Mouse (Mus musculus): ENCODE data around the gene Rnh1. TPM values are rescaled to one million over a fixed set of nuclear protein-coding genes. Genes with fewer than 3 reads are reported as not detected.

Gene Rnh1
- polyA plus RNA-seq, 1 experiment from 2014 or later = 64.3 TPM

MicroRNAs encoded within 50 kb of the gene (microRNA counts, 519-probe panel; counts per million panel counts)
- microRNA mmu-miR-210 = 3,558 counts per million, percentile 71 among the panel's probes with 10 or more counts

Small RNA genes within 50 kb of the gene (microRNA-seq; reads per million reads assigned to microRNA genes)
- gene Mir210 = 871 reads per million, percentile 75 among the genes with 10 or more reads in this experiment

Other genes starting within 250 kb of the Rnh1 start
- gene Pgghg, start 231.5 kb downstream of the Rnh1 start, polyA plus RNA-seq (2015; fragmentation: Nextera tagmentation; extraction: Ambion mirVana) = 6.0 and 6.6 TPM in 2 replicates
- 0.39 and 0.68 TPM in 2 replicates for gene Ifitm5, start 222.6 kb downstream of the Rnh1 start, polyA plus RNA-seq (2015; fragmentation: Nextera tagmentation; extraction: Ambion mirVana)
- not detected in 2 replicates for gene Gm45717, start 216.9 kb downstream of the Rnh1 start, polyA plus RNA-seq (2015; fragmentation: Nextera tagmentation; extraction: Ambion mirVana)
- gene Ifitm2, start 216.9 kb downstream of the Rnh1 start, polyA plus RNA-seq (2015; fragmentation: Nextera tagmentation; extraction: Ambion mirVana) = 384 and 401 TPM in 2 replicates
- gene Ifitm1, start 205.6 kb downstream of the Rnh1 start, polyA plus RNA-seq (2015; fragmentation: Nextera tagmentation; extraction: Ambion mirVana) = 21.3 TPM in 2 replicates
- gene Ifitm3, start 162.1 kb downstream of the Rnh1 start, polyA plus RNA-seq (2015; fragmentation: Nextera tagmentation; extraction: Ambion mirVana) = 84.9 and 98.1 TPM in 2 replicates
- gene Ifitm6, start 154.9 kb downstream of the Rnh1 start, polyA plus RNA-seq (2015; fragmentation: Nextera tagmentation; extraction: Ambion mirVana) = 23.2 and 25.7 TPM in 2 replicates
- not detected in 2 replicates for gene Gm17387, start 143.7 kb downstream of the Rnh1 start, polyA plus RNA-seq (2015; fragmentation: Nextera tagmentation; extraction: Ambion mirVana)
- 0.45 and 0.46 TPM in 2 replicates for gene B4galnt4, start 111.8 kb downstream of the Rnh1 start, polyA plus RNA-seq (2015; fragmentation: Nextera tagmentation; extraction: Ambion mirVana)
- 0.54 and 0.84 TPM in 2 replicates for gene Pkp3, start 94.6 kb downstream of the Rnh1 start, polyA plus RNA-seq (2015; fragmentation: Nextera tagmentation; extraction: Ambion mirVana)
- gene Sigirr, start 72.3 kb downstream of the Rnh1 start, polyA plus RNA-seq (2015; fragmentation: Nextera tagmentation; extraction: Ambion mirVana) = 22.1 and 28.1 TPM in 2 replicates
- 0.99 and 1.5 TPM in 2 replicates for gene Ano9, start 55.1 kb downstream of the Rnh1 start, polyA plus RNA-seq (2015; fragmentation: Nextera tagmentation; extraction: Ambion mirVana)
- gene Ptdss2, start 50.5 kb downstream of the Rnh1 start, polyA plus RNA-seq (2015; fragmentation: Nextera tagmentation; extraction: Ambion mirVana) = 138 and 140 TPM in 2 replicates
- 83.0 and 98.2 TPM in 2 replicates for gene Hras, start 21.1 kb upstream of the Rnh1 start, polyA plus RNA-seq (2015; fragmentation: Nextera tagmentation; extraction: Ambion mirVana)
- 11.0 and 12.1 TPM in 2 replicates for gene Lrrc56, start 21.3 kb upstream of the Rnh1 start, polyA plus RNA-seq (2015; fragmentation: Nextera tagmentation; extraction: Ambion mirVana)
- 0.60 and 0.91 TPM in 2 replicates for gene Lmntd2, start 41.2 kb upstream of the Rnh1 start, polyA plus RNA-seq (2015; fragmentation: Nextera tagmentation; extraction: Ambion mirVana)
- 27.3 and 33.4 TPM in 2 replicates for gene Rassf7, start 43.0 kb upstream of the Rnh1 start, polyA plus RNA-seq (2015; fragmentation: Nextera tagmentation; extraction: Ambion mirVana)
- gene Phrf1, start 55.9 kb upstream of the Rnh1 start, polyA plus RNA-seq (2015; fragmentation: Nextera tagmentation; extraction: Ambion mirVana) = 26.7 and 32.6 TPM in 2 replicates
- 10.7 and 12.8 TPM in 2 replicates for gene Irf7, start 93.6 kb upstream of the Rnh1 start, polyA plus RNA-seq (2015; fragmentation: Nextera tagmentation; extraction: Ambion mirVana)
- gene Cdhr5, start 103.9 kb upstream of the Rnh1 start, polyA plus RNA-seq (2015; fragmentation: Nextera tagmentation; extraction: Ambion mirVana) = 0.46 and 0.47 TPM in 2 replicates
- gene Sct, start 106.3 kb upstream of the Rnh1 start, polyA plus RNA-seq (2015; fragmentation: Nextera tagmentation; extraction: Ambion mirVana) = 0.35 and 0.47 TPM in 2 replicates
- gene Drd4, start 119.1 kb upstream of the Rnh1 start, polyA plus RNA-seq (2015; fragmentation: Nextera tagmentation; extraction: Ambion mirVana) = not detected in 2 replicates
- gene Deaf1, start 154.8 kb upstream of the Rnh1 start, polyA plus RNA-seq (2015; fragmentation: Nextera tagmentation; extraction: Ambion mirVana) = 13.4 and 16.9 TPM in 2 replicates
- 14.8 and 15.8 TPM in 2 replicates for gene Tmem80, start 154.9 kb upstream of the Rnh1 start, polyA plus RNA-seq (2015; fragmentation: Nextera tagmentation; extraction: Ambion mirVana)
- gene Eps8l2, start 166.0 kb upstream of the Rnh1 start, polyA plus RNA-seq (2015; fragmentation: Nextera tagmentation; extraction: Ambion mirVana) = 16.6 and 24.3 TPM in 2 replicates
- 409 and 415 TPM in 2 replicates for gene Taldo1, start 219.3 kb upstream of the Rnh1 start, polyA plus RNA-seq (2015; fragmentation: Nextera tagmentation; extraction: Ambion mirVana)
- gene Gatd1, start 241.3 kb upstream of the Rnh1 start, polyA plus RNA-seq (2015; fragmentation: Nextera tagmentation; extraction: Ambion mirVana) = 15.0 and 15.7 TPM in 2 replicates